Mouse (Mus musculus): ENCODE measurements around the gene Wtip. TPM values are rescaled to one million over a fixed set of nuclear protein-coding genes. Genes with fewer than 3 reads are reported as not detected.

Wtip gene
- polyA plus RNA-seq (2012; rRNA removed) = 26.6 and 37.1 TPM in 2 replicates

DNA sequence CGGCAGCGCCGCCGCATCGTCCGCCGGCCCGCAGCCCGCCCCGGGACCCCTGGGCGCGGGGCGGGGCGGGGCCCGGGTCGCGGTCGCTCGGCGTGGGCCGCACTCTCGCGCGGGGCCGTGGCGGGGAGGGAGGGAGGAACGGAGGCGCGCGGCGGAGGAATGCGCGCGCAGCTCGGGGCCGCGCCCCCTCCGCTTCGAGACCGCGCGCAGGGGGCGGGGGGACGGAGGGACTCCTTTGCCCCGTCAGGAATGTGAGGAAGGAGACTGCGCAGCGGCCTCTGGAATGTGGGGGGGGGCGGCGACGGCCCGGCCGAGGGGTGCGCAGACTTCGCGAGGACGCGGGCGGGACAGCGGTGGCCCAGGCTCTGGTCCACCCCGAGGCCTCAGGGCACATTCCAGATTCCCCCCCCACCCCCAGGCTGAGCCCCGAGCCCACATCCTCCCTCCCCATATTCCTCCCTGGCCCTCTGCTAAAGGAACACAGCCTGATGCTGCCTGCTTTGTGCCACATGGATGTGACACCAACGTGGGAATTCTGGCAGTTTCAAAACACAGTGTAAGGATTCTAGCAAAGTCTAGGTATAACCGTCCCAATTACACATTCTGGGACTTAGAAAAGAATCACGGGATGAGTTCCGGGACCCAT lies at the start of gene Wtip:
Gene Wtip (minus strand): TSS at position 152 of the 646 bp plus-strand sequence.

DNA sequence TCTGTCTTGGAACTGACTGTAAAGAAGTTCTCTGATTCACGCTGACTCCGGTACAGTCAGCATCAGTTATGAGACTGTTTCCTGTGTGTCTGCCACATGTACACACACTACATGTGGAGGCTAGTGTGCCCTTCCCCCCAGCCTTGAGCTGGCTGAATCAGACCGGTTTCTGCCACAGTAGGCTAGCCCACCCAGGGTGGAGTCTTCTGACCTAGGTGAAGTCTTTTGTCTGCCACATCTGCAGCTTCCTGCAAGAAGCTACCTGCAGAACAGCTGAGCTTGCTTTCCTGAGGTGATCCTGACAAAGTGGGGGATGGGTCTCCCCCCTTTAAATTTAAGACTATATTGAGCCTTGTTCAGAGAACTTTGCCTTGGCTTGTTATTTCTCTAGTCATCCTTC lies 36.4 kb upstream of the Wtip start, which contains the start of gene Uba2:
Gene Uba2 (minus strand): TSS at position 146 of the 400 bp plus-strand sequence.

DNA sequence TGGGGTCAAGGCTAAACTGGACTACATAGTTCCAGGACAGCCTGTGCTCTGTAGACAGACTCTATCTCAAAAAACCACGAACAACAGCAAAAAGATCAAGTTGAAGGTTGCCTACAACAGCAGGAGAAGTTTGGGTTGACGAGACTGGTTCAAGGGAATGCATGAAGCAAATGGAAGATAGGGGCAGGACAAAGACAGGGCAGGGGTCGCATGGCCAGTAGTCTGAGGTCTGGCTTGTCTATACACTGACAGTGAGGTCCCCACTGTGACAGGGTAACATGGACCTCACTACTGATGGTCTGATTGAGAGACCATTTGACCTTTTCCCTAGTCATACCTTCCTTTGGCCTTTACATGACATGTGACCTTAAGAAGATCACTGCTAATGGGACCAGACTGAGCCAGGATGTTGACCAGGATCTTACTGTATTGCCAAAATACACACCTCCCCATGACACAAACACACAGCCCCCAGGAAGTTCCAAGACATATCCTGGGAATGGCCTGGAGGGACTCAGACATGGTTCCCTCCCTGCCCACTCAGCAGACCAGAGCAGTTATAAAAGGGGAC lies 38.1 kb downstream of the Wtip start, which contains the start of gene Scgb1b30:
Gene Scgb1b30 (plus strand): TSS at position 521 of the 571 bp plus-strand sequence.

Other genes with a start within 250 kb of the Wtip start
- not detected in 2 replicates for gene Scgb2b26, start 188.2 kb downstream of the Wtip start, polyA plus RNA-seq (2012; rRNA removed)
- not detected in 2 replicates for gene Scgb2b27, start 119.3 kb downstream of the Wtip start, polyA plus RNA-seq (2012; rRNA removed)
- gene Scgb1b27, start 111.8 kb downstream of the Wtip start, polyA plus RNA-seq (2012; rRNA removed) = not detected in 2 replicates
- not detected in 2 replicates for gene Scgb1b30, start 37.8 kb downstream of the Wtip start, polyA plus RNA-seq (2012; rRNA removed)
- 194 and 377 TPM in 2 replicates for gene Uba2, start 36.3 kb upstream of the Wtip start, polyA plus RNA-seq (2012; rRNA removed)
- gene Pdcd2l, start 63.4 kb upstream of the Wtip start, polyA plus RNA-seq (2012; rRNA removed) = 44.8 and 48.6 TPM in 2 replicates
- 201 and 291 TPM in 2 replicates for gene Gpi1, start 97.1 kb upstream of the Wtip start, polyA plus RNA-seq (2012; rRNA removed)
- not detected in 2 replicates for gene Gm6096, start 117.8 kb upstream of the Wtip start, polyA plus RNA-seq (2012; rRNA removed)
- gene 4931406P16Rik, start 180.3 kb upstream of the Wtip start, polyA plus RNA-seq (2012; rRNA removed) = 20.6 and 28.1 TPM in 2 replicates